Mouse (Mus musculus): ENCODE data around the gene Rpl7a. TPM values are rescaled to one million over a fixed set of nuclear protein-coding genes. Genes with fewer than 3 reads are reported as not detected.

The Rpl7a gene
- polyA plus RNA-seq (2012; rRNA removed), result 1,447 and 1,537 TPM in 2 replicates

GRCm38 (mm10) chr2:26910124-26910993 is at the start of gene Rpl7a, which contains the start of gene Med22:
Gene Rpl7a (plus strand): TSS chr2:26910764.
Gene Med22 (minus strand): TSS chr2:26910677.

GRCm38 (mm10) chr2:26864879-26865278 is 45.7 kb upstream of the Rpl7a start, which contains the start of gene Abo:
Gene Abo (minus strand): TSS chr2:26864979.

GRCm38 (mm10) chr2:26902467-26903220 is 7.9 kb upstream of the Rpl7a start, which contains the start of gene Surf6:
Gene Surf6 (minus strand): TSS chr2:26902879.

DNA sequence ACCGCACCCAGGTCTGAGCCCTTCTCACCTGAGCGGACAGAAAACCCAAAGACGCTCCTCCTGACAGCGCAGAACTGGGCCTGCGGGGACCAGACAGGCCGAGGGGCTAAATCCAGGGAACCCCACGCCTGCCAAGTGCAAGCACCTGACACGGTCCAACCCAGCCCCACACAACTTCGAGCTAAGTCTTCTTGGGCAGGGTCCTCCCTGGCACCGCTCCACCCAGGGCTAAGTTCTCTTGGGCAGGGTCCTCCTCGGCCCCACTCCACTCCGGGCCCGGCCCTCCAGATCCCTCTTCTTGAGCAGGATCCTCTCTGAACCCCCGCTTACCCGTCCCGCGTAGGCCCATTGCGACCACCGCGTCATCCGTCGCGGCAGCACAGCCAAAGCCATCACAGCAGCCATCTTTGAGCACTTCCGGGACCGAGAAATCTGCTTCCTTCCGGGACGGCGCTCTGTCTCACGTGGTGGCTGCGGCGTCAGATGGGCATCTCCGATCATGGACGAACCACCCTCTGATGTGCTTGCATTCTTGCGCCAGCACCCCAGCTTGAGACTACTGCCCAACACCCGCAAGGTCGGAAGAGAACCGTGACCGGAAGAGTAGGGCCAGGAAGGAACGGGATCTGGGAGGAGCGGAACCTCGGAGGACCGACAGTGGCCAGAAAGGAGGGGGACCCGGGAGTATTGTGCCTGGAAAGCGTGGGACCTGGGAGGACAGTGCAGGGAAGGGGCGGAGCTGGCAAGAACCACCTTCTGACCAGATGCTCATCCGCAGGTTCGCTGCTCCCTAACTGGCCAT is 5.6 kb downstream of the Rpl7a start, which contains the start of the genes Surf2 and Surf1:
TSS of gene Surf2 (plus strand) at position 441 of the 802 bp plus-strand sequence.
TSS of gene Surf1 (minus strand) at position 604 of the 802 bp plus-strand sequence.

GRCm38 (mm10) chr2:26933304-26934055 is 22.9 kb downstream of the Rpl7a start, which contains the start of the genes Surf4 and Stkld1:
Gene Surf4 (minus strand): TSS chr2:26933928.
Gene Stkld1 (plus strand): TSS chr2:26934047.

Other genes with a start within 250 kb of the Rpl7a start
- not detected in 2 replicates for gene Lcn4, start 239.5 kb upstream of the Rpl7a start, polyA plus RNA-seq (2012; rRNA removed)
- not detected in 2 replicates for gene Abo, start 45.8 kb upstream of the Rpl7a start, polyA plus RNA-seq (2012; rRNA removed)
- gene Surf6, start 7.9 kb upstream of the Rpl7a start, polyA plus RNA-seq (2012; rRNA removed), result 28.2 and 28.9 TPM in 2 replicates
- 112 and 117 TPM in 2 replicates for gene Med22, start 87 bp upstream of the Rpl7a start, polyA plus RNA-seq (2012; rRNA removed)
- gene Surf2, start 5.6 kb downstream of the Rpl7a start, polyA plus RNA-seq (2012; rRNA removed), result 55.1 and 56.3 TPM in 2 replicates
- 87.0 and 91.3 TPM in 2 replicates for gene Surf1, start 5.8 kb downstream of the Rpl7a start, polyA plus RNA-seq (2012; rRNA removed)
- gene Surf4, start 23.2 kb downstream of the Rpl7a start, polyA plus RNA-seq (2012; rRNA removed), result 79.1 and 80.0 TPM in 2 replicates
- 0.12 and 0.16 TPM in 2 replicates for gene Stkld1, start 23.3 kb downstream of the Rpl7a start, polyA plus RNA-seq (2012; rRNA removed)
- gene Rexo4, start 53.6 kb downstream of the Rpl7a start, polyA plus RNA-seq (2012; rRNA removed), result 50.7 and 53.4 TPM in 2 replicates
- 0.21 and 0.44 TPM in 2 replicates for gene Adamts13, start 62.7 kb downstream of the Rpl7a start, polyA plus RNA-seq (2012; rRNA removed)
- 80.8 and 83.9 TPM in 2 replicates for gene Cacfd1, start 99.2 kb downstream of the Rpl7a start, polyA plus RNA-seq (2012; rRNA removed)
- gene Slc2a6, start 117.2 kb downstream of the Rpl7a start, polyA plus RNA-seq (2012; rRNA removed), result 19.1 and 19.2 TPM in 2 replicates
- gene Mymk, start 161.4 kb downstream of the Rpl7a start, polyA plus RNA-seq (2012; rRNA removed), result 0.10 and 1.7 TPM in 2 replicates
- gene Adamtsl2, start 168.6 kb downstream of the Rpl7a start, polyA plus RNA-seq (2012; rRNA removed), result 19.0 and 19.4 TPM in 2 replicates
- 19.3 and 25.3 TPM in 2 replicates for gene Fam163b, start 231.7 kb downstream of the Rpl7a start, polyA plus RNA-seq (2012; rRNA removed)